ENCODE assay signal across 20 mouse cellular contexts in the genomic region with DNA sequence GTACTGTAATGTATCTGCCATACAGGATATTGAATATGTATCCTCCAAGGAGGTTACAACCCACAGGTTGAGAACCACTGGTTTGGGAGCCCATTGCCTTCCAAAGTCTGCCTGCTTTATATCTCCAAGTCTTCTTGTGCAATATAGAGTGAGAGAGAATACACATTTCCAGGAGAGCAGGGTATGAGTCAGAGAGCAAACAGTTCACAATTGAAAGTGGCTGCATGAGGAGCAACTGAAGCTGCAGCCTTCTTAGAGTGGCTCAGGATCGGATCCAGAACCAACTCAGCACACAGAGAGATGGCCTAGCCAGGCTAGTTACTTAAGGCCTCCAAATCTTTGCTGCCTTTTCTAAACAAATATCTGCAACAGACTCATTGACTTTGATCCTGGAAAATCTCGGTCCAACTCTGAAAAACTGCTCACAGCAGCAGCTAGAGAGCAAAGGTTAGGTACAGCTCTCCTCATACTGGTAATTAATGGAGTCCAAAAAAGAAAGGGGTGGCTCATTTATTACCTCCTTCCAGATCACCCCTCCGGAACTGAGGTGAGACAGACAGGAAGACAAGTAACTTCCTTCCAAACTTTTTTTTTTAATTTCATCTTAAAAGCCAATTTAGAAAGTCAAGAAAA. TPM values are rescaled to one million over a fixed set of nuclear protein-coding genes. Genes with fewer than 3 reads are reported as not detected.
DNase-seq lines count a peak whose midpoint lies in the region; ATAC-seq and TF ChIP-seq lines count a peak whose summit lies in the region.
"Had no signal": no experiment of that assay in that cellular context is flagged by ENCODE, and none has a peak within 500 bp of the region (broad histone marks: within the 10 kb centered on the region; RNA-seq: fewer than 3 reads in every experiment).

No protein-coding gene starts in this region.

- H3K4me3 ChIP-seq in liver, adult 2 months (ENCODE audit: insufficient read depth, low read depth, low read length), result no peak overlapping the region
- no peak overlapping the region for H3K4me3 ChIP-seq in liver, embryonic 12.5 days
- H3K4me3 ChIP-seq: embryonic facial prominence, embryonic 12.5 days; forebrain, embryonic 15.5 days; heart, adult 2 months; heart, embryonic 15.5 days; megakaryocyte, embryonic 14.5 days; myocyte had no signal

- no peak overlapping the region for H3K4me2 ChIP-seq in liver, embryonic 12.5 days
- H3K4me2 ChIP-seq: embryonic facial prominence, embryonic 12.5 days; forebrain, embryonic 15.5 days; heart, embryonic 15.5 days had no signal

- H3K27ac ChIP-seq in liver, adult 2 months (replicated peaks; ENCODE audit: insufficient read depth, low read depth, low read length), result no peak overlapping the region
- H3K27ac ChIP-seq in liver, embryonic 12.5 days, result no peak overlapping the region
- H3K27ac ChIP-seq: embryonic facial prominence, embryonic 12.5 days; forebrain, embryonic 15.5 days; heart, adult 2 months; heart, embryonic 15.5 days had no signal

- no peak overlapping the region for H3K9ac ChIP-seq in liver, adult 2 months (ENCODE audit: low read depth, low read length)
- no peak overlapping the region for H3K9ac ChIP-seq in liver, embryonic 12.5 days
- H3K9ac ChIP-seq: embryonic facial prominence, embryonic 12.5 days; forebrain, embryonic 15.5 days; heart, embryonic 15.5 days had no signal

- H3K27me3 ChIP-seq in liver, adult 2 months (ENCODE audit: control insufficient read depth, insufficient read depth, low read length), result no peaks in the 10 kb centered on the region
- 0 out of 2 replicates have a peak, but pooled peaks cover 13% of the 10 kb centered on the region for H3K27me3 ChIP-seq in liver, embryonic 12.5 days (replicated peaks)
- H3K27me3 ChIP-seq: forebrain, embryonic 15.5 days had no signal

- H3K79me2 ChIP-seq in liver, adult 2 months (ENCODE audit: control insufficient read depth, insufficient read depth, low read length), result no peaks in the 10 kb centered on the region

- WGBS in liver, adult 2 months, result 34% methylated on average over 3 of the region's 3 CpGs
- WGBS in liver, embryonic 12.5 days (ENCODE audit: insufficient replicate concordance), result 57% methylated on average over 3 of the region's 3 CpGs

- TF ChIP-seq CTCF in liver, adult 2 months (IDR thresholded peaks at IDR 0.05; ENCODE audit: low read depth, low read length), result no peak

- no peaks in the 10 kb centered on the region for H3K4me1 ChIP-seq in liver, adult 2 months (ENCODE audit: control insufficient read depth, insufficient read depth, low read length)
- H3K4me1 ChIP-seq in liver, embryonic 12.5 days, result no peaks in the 10 kb centered on the region
- H3K4me1 ChIP-seq: embryonic facial prominence, embryonic 12.5 days; heart, embryonic 15.5 days; megakaryocyte, embryonic 14.5 days had no signal

- no peaks in the 10 kb centered on the region for H3K9me3 ChIP-seq in liver, embryonic 12.5 days (replicated peaks)
- H3K9me3 ChIP-seq: embryonic facial prominence, embryonic 12.5 days; forebrain, embryonic 15.5 days; heart, embryonic 15.5 days; megakaryocyte, embryonic 14.5 days had no signal

- no peak for TF ChIP-seq POLR2A in liver, adult 2 months (IDR thresholded peaks at IDR 0.05; ENCODE audit: extremely low read depth, insufficient read depth, low read length)

- ATAC-seq in liver, embryonic 12.5 days, result no peak
- ATAC-seq: forebrain, embryonic 15.5 days; hindbrain, embryonic 16.5 days had no signal

- DNase-seq in liver, adult 2 months (ENCODE audit: extremely low read depth, low read depth, low spot score), result peak; percentile 66
- peak; percentile 3 to 37 for DNase-seq in kidney, postnatal 25 days
- DNase-seq in lung, postnatal 10 days, result peak; percentile 1
- DNase-seq in spleen, adult 18-20 months, result no peak
- DNase-seq in left cerebral cortex, adult 8-10 months (ENCODE audit: low spot score in 2 of 2), result no peak
- no peak for DNase-seq in thymus, postnatal 4 days
- DNase-seq: adrenal gland, postnatal 10 days; cerebellum, adult 9-11 months; gastrocnemius, postnatal 25 days; heart, adult 2 months; heart, postnatal 4 days; midbrain, embryonic 14.5 days; thymus, adult 18-20 months had no signal

- H3K36me3 ChIP-seq in liver, adult 2 months (ENCODE audit: control insufficient read depth, insufficient read depth, low read length), result no peaks in the 10 kb centered on the region
- no peaks in the 10 kb centered on the region for H3K36me3 ChIP-seq in liver, embryonic 12.5 days
- H3K36me3 ChIP-seq: embryonic facial prominence, embryonic 12.5 days; forebrain, embryonic 15.5 days; heart, embryonic 15.5 days had no signal

RNA-seq across cellular contexts. Expression of a gene that starts 56.6 kb away (rescaled TPM):
- 0.07 and 0.09 TPM in 2 replicates for total RNA-seq in liver, adult 2 months (2014; rRNA removed)
- 0.01 and 0.04 TPM in 2 replicates for polyA plus RNA-seq in liver, adult 2 months (2012; rRNA removed)
- polyA plus RNA-seq in liver, embryonic 12.5 days (2016; fragmentation: Nextera tagmentation; extraction: Ambion mirVana), result 0.19 and 0.24 TPM in 2 replicates
- total RNA-seq in left cerebral cortex, adult 8-10 months (2022), result 1 to 10 TPM; 4.1 to 5.4 (median 4.6) TPM

Comparison
In these comparisons a context has a peak if more than half of its experiments do, and no peak if none do; other contexts are left out.
1. DNase-seq: peak in liver, adult 2 months (single experiment), kidney, postnatal 25 days (2 of 2) and lung, postnatal 10 days (single experiment); none in spleen, adult 18-20 months (0 of 2), left cerebral cortex, adult 8-10 months (0 of 2) and thymus, postnatal 4 days (single experiment).